Mouse (Mus musculus) liver, adult (tissue): Measurements from ENCODE around the gene Clca2.

ENCODE experiments used
- GATA4 ChIP-seq: IDR thresholded peaks from 2 replicates; pipeline ENCODE4 v1.6.1; 2014; ENCODE audit warnings: mild to moderate bottlenecking, low read length; ENCODE audit not compliant: insufficient replicate concordance

Clca2 gene

DNA sequence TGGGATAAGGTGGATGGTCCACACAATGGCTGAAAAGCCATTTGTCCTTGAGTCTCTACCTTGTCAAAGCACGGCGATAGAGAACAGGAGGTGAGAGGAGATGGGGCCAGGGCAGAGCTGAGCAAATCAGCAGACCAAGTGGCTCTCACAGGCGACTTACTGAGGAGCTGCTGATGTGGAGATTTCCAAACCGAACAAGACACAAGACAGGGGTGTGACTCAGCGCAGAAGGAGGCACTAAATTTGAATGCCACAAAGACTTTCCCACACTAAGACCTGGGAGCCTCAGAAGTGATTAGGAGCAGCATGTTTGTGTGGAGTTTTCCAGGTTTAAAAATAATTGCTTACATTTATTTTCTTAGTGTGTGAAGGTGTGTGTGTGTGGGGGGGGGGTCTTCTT is 4.5 kb upstream of the Clca2 start:
- no peak for TF ChIP-seq GATA4

DNA sequence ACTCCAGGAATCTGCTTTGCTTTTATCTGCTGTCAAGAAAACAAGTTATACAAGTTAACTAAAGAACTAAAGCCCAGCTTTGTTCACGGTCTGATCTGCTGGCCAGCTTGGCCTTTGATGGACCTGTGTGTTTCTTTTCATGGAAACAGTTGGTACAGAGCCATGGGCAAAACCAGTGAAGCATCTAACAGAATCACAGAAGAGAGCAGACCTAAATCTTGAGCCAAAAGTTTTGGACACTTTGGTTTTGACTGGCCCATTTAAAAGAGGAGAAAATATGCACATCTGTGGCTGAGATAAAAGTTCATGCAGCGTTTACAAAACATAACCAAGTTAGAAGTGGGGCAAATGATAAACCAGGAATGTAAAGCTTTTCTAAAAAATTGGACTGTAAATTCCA is 4.1 kb upstream of the Clca2 start:
- TF ChIP-seq GATA4, result no peak

DNA sequence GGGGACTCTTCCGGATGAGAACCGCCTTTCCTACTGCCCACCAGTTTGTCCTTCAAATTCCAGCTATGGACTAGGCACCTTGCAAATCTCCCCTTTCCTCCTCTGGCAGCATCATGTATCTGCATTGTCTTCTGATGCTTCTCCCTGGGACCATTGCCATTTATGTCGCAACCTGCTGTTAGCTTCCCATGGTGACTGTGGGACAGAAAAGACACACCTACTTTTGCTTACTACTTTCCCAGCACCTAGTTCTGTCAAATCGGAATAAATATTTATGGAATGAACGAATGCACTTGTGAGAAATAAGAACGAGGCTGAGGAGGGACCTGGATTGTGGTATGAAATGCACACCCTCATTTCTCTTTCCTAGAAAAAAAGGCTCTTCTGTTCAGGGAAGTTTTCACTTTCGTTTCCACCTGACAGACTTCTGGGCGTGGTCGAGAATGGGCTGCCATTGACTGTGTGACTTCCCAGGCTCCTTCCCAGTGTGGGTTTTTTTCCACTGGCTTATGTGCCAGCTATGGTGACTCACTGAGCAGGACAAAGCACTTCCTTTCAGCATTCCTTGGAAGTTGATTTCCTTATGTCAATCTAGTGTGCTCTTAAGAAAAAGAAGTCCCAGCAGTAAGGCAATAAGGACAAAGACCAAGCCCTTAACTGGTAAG is 2.8 kb upstream of the Clca2 start:
- TF ChIP-seq GATA4, result no peak

DNA sequence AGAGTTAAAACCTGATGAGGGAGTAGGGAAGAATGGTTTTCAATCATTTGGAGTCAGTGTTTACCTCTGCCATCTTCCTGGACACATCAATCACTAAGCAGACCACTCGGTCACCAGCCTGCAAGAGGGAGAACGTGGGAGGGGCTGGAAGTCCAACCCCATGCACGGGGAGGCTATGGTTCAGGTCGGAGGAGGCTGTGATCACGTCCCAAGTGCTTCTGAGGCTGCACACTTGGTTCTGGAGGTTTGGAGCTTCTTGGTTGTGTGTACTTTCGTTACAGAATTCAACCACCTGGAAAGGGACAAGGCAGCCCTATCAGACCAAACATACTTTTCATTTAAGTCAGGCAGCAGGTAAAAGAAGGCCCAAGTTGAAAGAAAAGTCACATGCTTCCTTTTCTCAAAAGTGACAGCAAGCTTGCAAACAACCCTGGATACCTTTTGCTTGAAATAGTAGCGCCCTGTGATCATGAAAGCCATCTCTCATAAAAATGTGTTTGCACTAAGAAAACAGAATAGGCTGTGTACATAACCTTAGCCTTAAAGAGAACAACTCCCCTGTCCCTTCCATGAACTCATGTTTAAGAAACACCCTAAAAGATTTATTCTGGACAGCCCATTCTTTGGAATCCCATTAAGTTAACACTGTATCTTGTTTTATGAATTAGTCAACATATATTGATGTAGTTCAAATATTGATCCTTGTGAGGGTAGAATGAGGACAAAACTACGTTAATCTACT is 11.2 kb downstream of the Clca2 start:
- no peak for TF ChIP-seq GATA4

DNA sequence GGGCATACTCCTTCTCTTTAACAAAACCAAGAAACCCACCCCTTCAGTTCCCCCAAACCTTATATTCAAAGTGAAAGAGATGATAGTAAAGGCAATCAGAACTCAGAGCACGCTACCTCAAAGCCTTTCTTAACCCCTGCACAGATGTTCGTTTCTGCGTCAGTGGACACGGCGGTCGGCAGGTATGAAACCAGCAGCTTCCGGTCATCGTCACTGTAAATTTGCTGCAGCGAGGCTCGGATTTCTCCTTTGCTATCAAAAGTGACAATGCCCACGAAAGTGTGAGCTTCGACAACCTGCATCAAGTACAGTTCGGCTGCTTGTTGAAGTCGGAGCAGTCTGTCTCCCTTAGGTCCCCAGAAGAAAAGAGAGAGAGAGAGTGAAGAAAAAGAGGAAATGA is 13.1 kb downstream of the Clca2 start:
- no peak for TF ChIP-seq GATA4

DNA sequence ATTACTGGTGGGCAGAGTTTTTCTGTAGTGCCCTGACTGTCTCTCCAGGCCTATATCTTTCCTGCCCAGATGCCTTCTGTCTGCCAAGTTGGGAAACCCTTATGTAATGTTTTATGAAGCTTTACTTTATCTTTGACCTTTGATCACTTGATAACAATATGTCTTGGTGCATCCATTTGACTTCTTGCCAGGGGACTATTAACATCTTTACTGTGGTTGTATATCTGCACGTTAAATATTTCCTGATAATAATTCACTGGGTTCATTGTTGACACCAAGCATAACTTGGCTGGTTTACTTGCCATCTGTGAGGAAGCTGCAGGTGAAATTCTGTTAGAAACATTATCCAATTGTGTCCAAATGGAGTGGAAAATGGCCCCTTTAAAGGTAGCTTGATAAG is 16.2 kb downstream of the Clca2 start:
- TF ChIP-seq GATA4, result no peak

DNA sequence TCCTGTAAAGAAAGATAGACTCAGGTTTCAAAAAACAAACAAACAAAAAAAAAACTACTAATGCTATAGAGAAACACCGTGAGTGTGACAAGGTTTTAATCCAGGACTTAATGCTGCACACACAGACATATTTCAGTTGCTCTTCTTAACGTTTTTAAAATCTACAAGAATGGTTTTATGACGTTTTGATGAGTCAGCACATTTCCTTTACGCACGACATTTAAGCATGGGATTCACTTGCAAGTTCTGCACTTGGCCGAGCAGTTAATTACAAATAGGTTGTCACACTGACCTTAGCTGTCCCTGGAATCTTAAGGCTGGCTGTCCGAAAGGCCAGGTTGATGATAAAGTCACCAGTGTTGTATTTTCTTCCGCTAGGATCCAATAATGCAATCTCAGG is 18.3 kb downstream of the Clca2 start:
- TF ChIP-seq GATA4, result no peak

DNA sequence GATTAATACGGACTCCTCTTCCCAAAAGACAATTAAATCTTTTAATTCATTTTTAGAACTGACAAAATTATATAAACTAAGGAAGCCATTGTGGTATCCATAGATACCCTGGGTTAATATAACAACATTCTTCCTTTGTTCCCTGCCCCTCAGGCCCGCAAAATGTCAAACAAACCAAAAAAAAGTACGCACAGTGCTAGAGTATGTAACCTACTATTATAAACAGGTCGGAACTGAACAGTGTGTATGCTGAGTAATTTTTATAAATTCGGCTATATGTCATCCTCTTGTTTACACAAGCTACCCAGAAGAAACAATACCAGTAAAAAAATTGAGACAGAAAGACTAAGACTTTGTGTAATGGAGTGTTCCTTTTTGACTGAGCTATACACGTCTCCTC is 20.8 kb downstream of the Clca2 start:
- TF ChIP-seq GATA4, result no peak

DNA sequence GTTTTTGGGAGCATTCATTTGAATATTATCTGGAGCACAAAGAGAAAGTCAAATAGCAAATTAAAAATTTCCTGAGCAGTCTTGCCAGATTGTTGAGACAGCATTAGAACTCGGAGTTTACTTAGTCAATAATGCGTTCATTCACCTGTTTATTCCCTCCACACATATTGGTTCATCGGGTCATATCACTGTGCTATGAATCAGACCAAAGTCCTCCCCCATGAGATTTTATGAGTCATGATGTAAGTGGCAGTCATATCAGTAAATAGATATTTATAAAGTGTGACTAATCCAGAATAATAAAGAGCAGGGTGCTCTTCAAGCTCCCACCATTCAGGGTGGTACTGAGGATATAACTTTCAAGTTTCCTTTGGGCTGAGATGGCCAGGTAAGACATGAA is 26.9 kb downstream of the Clca2 start:
- TF ChIP-seq GATA4, result no peak

DNA sequence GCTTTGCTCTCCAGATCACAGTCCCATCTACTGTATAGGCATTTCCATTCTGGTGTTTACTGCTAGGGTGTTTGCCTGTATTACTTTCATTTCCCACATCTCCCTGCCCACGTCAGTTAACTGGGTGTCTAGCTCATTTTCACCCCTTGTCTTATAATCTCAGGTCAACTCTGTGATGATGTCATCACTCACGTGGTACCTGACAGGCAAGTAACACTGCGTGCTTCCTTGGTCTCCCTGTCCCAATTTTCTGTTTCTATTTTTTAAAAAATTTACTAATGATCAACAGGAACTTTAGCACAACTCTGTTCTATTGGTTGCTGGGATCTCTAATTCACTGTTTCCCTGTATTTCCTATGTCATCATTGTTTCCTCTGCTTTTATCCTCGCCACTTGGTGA is 30.3 kb downstream of the Clca2 start:
- TF ChIP-seq GATA4, result no peak

DNA sequence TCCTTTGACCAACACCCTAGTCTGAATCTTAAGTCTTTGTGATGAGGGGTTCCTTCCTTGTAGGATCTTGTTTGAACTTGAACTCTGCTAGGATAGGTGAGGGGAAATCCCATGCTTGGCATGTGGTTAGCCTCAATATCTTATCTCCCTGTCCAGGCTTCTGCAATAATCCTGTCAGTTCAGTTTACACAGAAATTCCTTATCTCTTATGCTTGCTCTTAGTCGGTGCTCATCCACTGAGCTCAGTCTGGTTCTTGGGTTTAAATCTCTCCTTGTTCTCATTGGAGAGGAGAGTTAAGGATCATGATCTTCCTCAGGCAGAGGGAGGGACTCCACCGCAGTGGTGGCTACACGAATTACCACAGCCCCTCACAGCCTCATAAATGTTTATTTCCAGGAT is 49.4 kb downstream of the Clca2 start:
- no peak for TF ChIP-seq GATA4

DNA sequence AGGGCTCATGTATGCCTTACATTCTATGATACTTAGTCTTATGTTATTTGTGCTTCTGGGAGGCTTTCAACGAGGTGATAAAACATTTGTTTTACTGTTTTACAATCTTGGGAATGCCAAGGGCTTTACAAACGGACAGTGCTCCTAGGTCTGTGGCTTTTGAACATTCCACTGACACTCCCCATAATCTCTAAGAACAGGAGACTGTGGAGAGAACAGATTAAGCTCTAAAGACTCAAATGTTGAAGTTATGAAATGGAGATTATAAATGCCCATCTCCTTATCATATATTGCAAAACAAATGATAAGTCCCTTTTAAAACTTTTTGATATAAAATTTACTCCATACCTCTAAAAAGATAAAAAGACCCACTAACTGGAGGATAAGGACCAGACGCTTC is 60.4 kb downstream of the Clca2 start:
- no peak for TF ChIP-seq GATA4

DNA sequence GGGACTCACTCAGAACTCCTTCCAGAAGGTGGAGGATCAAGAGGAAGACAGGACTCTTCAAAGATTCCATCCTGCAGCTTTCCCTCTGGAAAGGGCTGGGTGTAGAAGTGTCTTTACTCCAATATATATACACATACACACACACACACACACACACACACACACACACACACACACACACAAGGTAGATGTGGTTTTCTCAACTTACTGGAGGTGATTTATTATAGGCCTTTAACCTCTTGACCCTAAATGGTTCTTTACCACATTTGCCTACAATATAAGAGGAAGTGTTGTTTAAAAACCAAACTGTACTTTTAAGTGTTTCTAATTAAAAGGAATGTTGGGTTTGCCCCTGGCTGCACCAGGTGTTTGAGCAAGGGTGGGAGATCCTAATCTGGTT is 66.6 kb downstream of the Clca2 start, which contains the start of gene Clca1:
Gene Clca1, minus strand, starts transcription at position 101 of the 400 bp plus-strand sequence.
- no peak for TF ChIP-seq GATA4

DNA sequence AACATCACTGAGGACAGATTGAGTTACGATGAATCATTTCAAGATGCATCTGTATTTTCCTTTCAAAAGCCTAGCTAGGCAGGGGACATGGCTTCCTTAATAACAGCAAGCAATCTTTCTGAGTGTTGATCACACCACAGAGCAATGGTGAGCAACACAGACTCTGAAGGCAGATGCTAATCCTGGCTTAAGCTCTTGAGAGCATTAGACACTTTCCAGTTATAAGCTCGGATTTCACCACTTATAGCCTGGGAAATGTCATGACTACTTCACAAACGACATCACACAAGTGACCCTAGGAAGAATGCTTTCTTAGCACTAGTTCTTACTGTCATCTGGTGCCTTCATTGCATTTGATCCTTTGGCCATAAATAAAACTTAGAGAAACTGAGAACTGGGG is 71.2 kb downstream of the Clca2 start:
- no peak for TF ChIP-seq GATA4

DNA sequence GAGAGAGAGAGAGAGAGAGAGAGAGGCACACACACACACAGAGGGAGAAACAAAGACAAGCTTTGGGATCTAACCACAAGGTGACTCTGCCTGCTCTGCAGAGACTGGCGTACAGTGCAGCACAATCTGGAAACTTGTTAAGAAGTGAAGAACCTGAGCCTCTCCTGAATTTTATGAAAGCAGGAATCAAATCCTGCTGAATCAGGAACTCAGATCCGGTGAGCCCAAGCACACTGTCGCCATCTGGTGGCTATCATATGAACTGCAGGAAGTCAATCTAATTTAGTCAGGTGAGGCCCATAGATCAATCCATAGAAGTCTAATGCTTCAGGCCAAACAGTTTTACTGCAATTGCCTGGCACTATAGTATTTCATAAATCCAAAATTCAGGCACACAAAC is 72.5 kb downstream of the Clca2 start:
- TF ChIP-seq GATA4, result no peak
